Mouse (Mus musculus) limb, embryonic 12.5 days (tissue): ENCODE measurements around the gene Cnr2. TPM values are rescaled to one million over a fixed set of nuclear protein-coding genes. Genes with fewer than 3 reads are reported as not detected.

Experiments used
- ATAC-seq: fragments of 200-750 bp; cut with Nextera tagmentation; 2 replicates; pipeline ENCODE4 v1.8.0; 2017; ENCODE audit warnings: low read depth, moderate TSS enrichment; ENCODE audit not compliant: insufficient number of reproducible peaks, insufficient read depth, low FRiP score, low TSS enrichment
- H3K27ac ChIP-seq: fragments of 300-500 bp; sonication (generic); 2 replicates; pipeline ENCODE4 v1.5.1; 2016; ENCODE audit warnings: mild to moderate bottlenecking, moderate library complexity
- H3K27me3 ChIP-seq: fragments of 300-500 bp; sonication (generic); 2 replicates; pipeline ENCODE4 v1.6.1; 2016; ENCODE audit warnings: mild to moderate bottlenecking, moderate library complexity
- H3K36me3 ChIP-seq: fragments of 300-500 bp; sonication (generic); 2 replicates; pipeline ENCODE4 v1.6.1; 2016; ENCODE audit warnings: mild to moderate bottlenecking, moderate library complexity
- H3K4me1 ChIP-seq: fragments of 300-500 bp; sonication (generic); replicated peaks from 2 replicates; pipeline ENCODE4 v1.6.1; 2016
- H3K4me2 ChIP-seq: fragments of 300-500 bp; sonication (generic); 2 replicates; pipeline ENCODE4 v1.6.1; 2016; ENCODE audit warnings: mild to moderate bottlenecking, moderate library complexity
- H3K4me3 ChIP-seq: fragments of 300-500 bp; sonication (generic); replicated peaks from 2 replicates; pipeline ENCODE4 v1.5.1; 2016; ENCODE audit warnings: mild to moderate bottlenecking
- H3K9ac ChIP-seq: fragments of 300-500 bp; sonication (generic); replicated peaks from 2 replicates; pipeline ENCODE4 v1.6.1; 2016; ENCODE audit warnings: mild to moderate bottlenecking, moderate library complexity
- H3K9me3 ChIP-seq: fragments of 300-500 bp; sonication (generic); 2 replicates; pipeline ENCODE4 v1.6.1; 2016; ENCODE audit warnings: mild to moderate bottlenecking, moderate library complexity
- WGBS: fragments of 180-500 bp; shearing (Covaris S2); methylation state at CpG from one replicate; pipeline ENCODE4 v1.1.7; 2016; 5-methylcytosine and 5-hydroxymethylcytosine counted together
- polyA plus RNA-seq: library from polyadenylated mRNA; unstranded; fragments of >200 nt; fragmentation: Nextera tagmentation; extraction: Ambion mirVana; gene quantifications from 2 replicates; pipeline ENCODE4 v1.2.1, GENCODE M21; 2016

Gene Cnr2
- polyA plus RNA-seq, 1 experiment from 2014 or later: 0.45 TPM

DNA sequence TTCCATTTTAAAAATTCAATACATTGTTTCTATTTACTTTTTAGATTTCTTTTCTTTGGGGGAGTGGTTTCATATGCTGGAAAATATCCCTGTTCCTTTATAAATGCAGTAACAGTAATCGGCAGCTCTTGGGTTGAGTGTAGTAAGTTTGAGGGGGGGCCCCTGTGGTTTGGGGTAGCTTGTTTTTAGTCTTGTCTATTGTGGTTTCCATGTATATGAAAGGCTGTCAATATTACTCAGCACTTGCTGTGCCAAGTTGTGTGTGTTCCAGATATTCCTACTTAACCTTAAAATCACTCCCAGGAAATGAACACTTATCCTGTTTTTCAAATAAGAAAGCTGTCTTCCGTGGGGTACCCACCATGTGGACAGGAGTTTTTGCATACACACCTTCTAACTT is 26.2 kb upstream of the Cnr2 start:
- H3K27ac ChIP-seq: peak overlapping the region; percentile 20; the same call in 1 of the 2 replicates
- H3K4me3 ChIP-seq: no peak overlapping the region
- no peak overlapping the region for H3K9ac ChIP-seq
- H3K4me2 ChIP-seq: no peak overlapping the region
- ATAC-seq: no peak
- no peaks in the 10 kb centered on the region for H3K27me3 ChIP-seq
- WGBS: 68% methylated on average over 2 of the region's 2 CpGs
- no peaks in the 10 kb centered on the region for H3K9me3 ChIP-seq
- H3K36me3 ChIP-seq: peaks cover 37% of the 10 kb centered on the region
- peaks cover 14% of the 10 kb centered on the region for H3K4me1 ChIP-seq

DNA sequence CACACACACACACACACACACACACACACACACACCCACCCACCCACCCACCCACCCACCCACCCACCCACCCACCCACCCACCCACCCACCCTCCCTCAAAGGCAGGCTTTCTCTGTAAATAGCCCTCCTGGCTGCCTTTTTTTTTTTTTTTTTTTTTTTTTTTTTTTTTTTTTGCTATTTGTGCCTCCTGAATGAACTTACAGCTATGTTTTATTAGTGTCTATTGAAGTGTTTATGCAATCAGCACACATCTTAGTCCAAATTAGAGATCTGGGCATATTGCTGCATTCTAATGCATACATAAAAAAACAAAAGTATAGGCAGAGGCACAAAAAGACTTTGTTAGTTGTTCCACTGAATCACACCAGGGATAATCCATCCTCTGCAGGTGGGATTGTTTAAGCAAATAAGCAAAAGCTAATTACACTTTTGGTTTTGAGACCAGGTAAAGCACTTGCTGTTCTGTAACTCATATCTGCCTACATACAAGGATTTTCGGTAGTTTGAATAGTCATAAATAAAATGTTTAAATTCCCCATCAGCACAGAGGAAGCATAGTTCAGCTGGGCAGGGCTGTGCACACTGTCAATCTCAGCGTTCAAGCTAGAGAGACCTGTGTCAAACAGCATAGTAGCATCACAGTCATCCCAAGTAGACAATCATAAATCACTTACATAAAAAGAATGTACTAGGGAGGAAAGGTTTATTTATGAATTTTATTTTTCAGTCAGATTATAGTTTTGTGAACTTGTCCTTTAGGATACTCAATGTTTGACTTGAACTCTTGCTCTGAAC is 24.8 kb upstream of the Cnr2 start:
- H3K4me2 ChIP-seq: peak overlapping the region; percentile 85
- ATAC-seq: no peak
- H3K27ac ChIP-seq: peak overlapping the region; percentile 25; the same call in 1 of the 2 replicates
- H3K27me3 ChIP-seq: no peaks in the 10 kb centered on the region
- H3K9me3 ChIP-seq: no peaks in the 10 kb centered on the region
- peaks cover 29% of the 10 kb centered on the region for H3K4me1 ChIP-seq
- H3K36me3 ChIP-seq: peaks cover 37% of the 10 kb centered on the region
- 40% methylated on average over 2 of the region's 2 CpGs for WGBS
- H3K9ac ChIP-seq: no peak overlapping the region
- peak overlapping the region; percentile 15 for H3K4me3 ChIP-seq

DNA sequence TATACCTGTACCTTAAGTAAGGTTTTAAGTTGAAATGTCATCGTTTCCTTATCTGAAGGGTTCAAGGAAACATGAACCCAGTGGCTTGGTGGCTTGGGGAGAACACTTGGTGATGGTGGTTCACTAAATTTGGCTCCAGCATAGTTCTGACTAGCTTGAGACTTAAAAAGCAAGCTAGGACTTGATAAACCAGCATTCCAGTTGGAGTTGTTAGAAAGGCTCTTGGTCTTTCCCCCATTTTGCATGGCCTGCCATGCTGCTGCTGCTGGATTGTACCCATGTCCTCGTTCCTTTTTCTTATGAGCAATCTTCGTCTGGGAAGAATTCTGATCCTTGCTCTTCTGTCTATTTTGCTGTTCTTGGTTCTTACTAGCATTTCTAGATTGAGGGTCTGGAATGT is 23.2 kb upstream of the Cnr2 start:
- WGBS: 48% methylated on average over 3 of the region's 3 CpGs
- H3K9ac ChIP-seq: peak overlapping the region; percentile 97
- peaks cover 44% of the 10 kb centered on the region for H3K4me1 ChIP-seq
- ATAC-seq: no peak
- H3K27me3 ChIP-seq: no peaks in the 10 kb centered on the region
- H3K36me3 ChIP-seq: peaks cover 27% of the 10 kb centered on the region
- peak overlapping the region; percentile 85 for H3K4me2 ChIP-seq
- H3K4me3 ChIP-seq: peak overlapping the region; percentile 75
- H3K27ac ChIP-seq: peak overlapping the region; percentile 100
- no peaks in the 10 kb centered on the region for H3K9me3 ChIP-seq

DNA sequence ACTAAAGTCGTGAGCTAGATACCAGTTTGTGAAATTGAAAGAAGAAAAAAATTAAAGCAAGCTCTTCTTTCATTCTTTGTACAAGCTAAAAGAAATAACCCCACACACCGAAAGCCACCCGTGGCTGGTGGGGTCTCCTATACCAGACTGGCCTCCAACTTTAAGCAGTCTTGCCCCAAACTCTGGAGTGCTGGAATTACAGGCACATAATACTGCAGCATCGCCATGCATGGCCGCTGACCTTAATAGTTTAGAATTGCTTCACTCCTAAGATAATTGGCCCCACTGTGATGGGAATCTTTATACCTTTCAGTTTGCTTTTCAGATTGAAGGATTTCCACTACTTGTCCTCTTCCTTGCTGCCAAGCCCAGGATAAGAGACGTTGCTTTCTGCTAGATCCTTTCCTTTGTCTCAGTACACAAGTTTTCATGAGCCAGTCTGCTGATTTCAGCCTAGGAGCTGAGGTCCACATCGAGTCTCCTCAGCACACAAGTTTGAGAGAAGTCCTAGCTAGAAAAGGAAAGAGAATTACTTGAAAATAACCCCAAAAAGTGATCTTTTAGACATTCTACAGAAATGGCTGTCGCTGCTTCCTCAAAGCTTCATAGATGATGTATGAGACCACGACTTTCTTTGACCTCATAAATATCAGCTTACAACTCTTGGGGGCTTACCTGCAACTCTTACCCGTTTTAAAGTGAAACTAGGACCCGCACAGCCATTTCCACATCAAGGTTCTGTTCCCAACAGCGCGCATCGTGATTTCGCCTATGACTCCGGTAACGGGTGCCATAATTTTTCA is 22.4 kb upstream of the Cnr2 start:
- Histone ChIP-seq H3K9ac (peak overlapping the region; percentile 97), H3K4me1 (peaks cover 45% of the 10 kb centered on the region), H3K36me3 (peaks cover 27% of the 10 kb centered on the region), H3K4me2 (peak overlapping the region; percentile 85), H3K4me3 (peak overlapping the region; percentile 75), H3K27me3 (no peaks in the 10 kb centered on the region), H3K9me3 (no peaks in the 10 kb centered on the region), H3K27ac (peak overlapping the region; percentile 100)
- 12% methylated on average over 17 of the region's 17 CpGs for WGBS
- no peak for ATAC-seq

DNA sequence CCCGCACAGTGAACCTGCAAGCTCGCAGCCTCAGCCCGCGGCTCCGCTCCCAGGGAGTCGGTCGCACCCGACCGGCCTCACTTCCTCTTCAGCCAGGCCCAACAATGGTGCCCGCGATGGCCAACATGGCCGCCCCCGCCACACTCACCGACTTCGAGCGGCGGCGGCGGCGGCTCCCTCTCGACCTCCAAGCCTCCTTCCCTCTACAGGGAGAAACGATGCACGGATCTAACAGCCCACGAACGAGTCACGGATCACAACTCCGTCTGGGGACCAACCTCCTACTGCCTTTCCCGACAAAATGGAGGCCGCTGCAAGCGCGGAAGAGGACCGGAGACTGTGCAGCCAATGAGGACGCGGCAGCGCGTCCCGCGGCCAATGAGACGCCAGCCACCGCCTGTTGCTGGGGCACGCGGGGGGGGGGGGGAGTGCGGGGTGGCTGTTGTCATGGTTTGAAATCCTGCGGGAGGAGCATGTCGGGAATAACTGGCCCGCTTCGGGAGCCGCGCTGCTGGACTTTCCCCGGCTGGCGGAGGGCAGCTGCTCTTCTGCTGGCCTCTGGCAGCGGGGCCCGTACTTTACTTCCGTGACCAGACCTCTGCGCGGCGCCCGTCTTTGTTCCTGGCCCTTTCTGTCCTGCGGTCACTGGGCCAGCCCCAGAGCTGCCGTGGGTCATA is 21.5 kb upstream of the Cnr2 start, which contains the start of gene Pnrc2:
Gene Pnrc2, minus strand, starts transcription at position 325 of the 677 bp plus-strand sequence.
- no peaks in the 10 kb centered on the region for H3K9me3 ChIP-seq
- peaks cover 45% of the 10 kb centered on the region for H3K4me1 ChIP-seq
- ATAC-seq: peak; percentile 92
- peak within 1 kb of the TSS; percentile 75 for H3K4me3 ChIP-seq
- WGBS: under 1% methylated on average over 60 of the region's 60 CpGs
- peaks cover 27% of the 10 kb centered on the region for H3K36me3 ChIP-seq
- peak within 1 kb of the TSS; percentile 97 for H3K9ac ChIP-seq
- H3K27ac ChIP-seq: peak within 1 kb of the TSS; percentile 100
- H3K27me3 ChIP-seq: no peaks in the 10 kb centered on the region
- H3K4me2 ChIP-seq: peak within 1 kb of the TSS; percentile 85

DNA sequence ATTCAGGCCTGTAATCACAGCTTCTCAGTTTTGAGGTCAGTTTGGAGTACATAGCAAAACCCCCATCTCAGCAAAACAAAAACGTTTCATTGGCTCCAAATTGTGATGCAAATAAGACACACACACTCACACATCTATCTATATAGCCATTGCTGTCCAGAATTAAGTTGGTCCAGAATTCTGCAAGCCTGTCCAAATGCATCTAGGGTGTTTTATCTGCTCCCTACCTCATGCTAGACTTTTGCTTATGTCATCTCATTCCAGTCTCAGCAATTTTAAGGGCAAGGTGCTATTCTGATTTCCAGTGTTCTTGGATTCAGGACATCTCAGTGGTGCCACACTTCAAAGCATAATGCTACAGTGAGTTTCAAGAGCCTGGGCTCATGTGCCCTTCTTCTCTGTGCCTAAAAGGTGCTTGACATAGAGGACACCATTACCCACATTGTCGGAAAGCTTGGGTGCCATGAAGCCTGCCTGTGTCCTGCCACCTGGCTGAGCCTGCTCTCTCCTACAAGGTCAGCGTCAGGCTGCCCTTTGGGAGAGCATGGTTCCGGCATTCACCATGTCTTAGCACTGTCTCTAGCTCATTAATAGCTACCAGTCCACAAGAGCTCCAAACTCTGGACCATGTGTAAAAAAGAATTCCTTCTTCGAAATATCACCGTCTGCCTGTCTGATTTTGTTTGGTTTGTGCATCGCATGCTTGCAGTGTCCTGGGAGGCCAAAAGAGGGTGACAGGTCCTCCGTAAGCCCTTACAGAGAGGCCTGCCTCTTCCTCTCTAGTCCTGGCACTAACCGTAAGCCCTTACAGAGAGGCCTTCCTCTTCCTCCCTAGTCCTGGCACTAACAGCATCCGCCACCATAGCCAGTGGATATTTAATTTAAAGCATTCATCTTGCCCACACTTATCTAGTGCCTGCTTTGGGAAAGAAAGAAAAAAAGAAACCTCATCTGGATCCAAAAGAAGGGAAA is 20.3 kb upstream of the Cnr2 start:
- H3K27ac ChIP-seq: peak overlapping the region; percentile 100
- no peak overlapping the region; the same call in 1 of the 2 replicates for H3K9ac ChIP-seq
- ATAC-seq: no peak
- H3K4me2 ChIP-seq: peak overlapping the region; percentile 85; the same call in 1 of the 2 replicates
- peaks cover 18% of the 10 kb centered on the region for H3K36me3 ChIP-seq
- H3K4me1 ChIP-seq: peaks cover 45% of the 10 kb centered on the region
- no peaks in the 10 kb centered on the region for H3K9me3 ChIP-seq
- 86% methylated on average over 10 of the region's 10 CpGs for WGBS
- H3K27me3 ChIP-seq: no peaks in the 10 kb centered on the region
- H3K4me3 ChIP-seq: no peak overlapping the region

DNA sequence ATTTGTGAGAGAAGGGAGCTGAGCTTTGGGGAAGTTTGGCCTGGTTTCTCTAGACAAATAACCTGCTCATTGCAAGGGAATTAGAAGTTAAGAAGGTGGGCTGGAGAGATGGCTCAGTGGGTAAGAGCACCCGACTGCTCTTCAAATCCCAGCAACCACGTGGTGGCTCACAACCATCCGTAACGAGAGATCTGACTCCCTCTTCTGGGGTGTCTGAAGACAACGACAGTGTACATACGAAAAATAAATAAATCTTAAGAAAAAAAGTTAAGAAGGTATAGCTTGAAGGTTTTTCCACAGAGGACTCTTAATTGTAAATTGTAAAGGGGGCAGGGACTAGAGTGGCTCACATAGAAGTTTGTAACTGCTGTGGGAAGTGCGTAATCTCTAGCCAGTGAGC is 19.6 kb upstream of the Cnr2 start:
- Histone ChIP-seq H3K4me3 (no peak overlapping the region), H3K9me3 (no peaks in the 10 kb centered on the region), H3K27me3 (no peaks in the 10 kb centered on the region), H3K36me3 (peaks cover 16% of the 10 kb centered on the region), H3K27ac (peak overlapping the region; percentile 75), H3K4me1 (peaks cover 42% of the 10 kb centered on the region), H3K4me2 (no peak overlapping the region), H3K9ac (no peak overlapping the region)
- 40% methylated on average over 7 of the region's 7 CpGs for WGBS
- no peak for ATAC-seq

DNA sequence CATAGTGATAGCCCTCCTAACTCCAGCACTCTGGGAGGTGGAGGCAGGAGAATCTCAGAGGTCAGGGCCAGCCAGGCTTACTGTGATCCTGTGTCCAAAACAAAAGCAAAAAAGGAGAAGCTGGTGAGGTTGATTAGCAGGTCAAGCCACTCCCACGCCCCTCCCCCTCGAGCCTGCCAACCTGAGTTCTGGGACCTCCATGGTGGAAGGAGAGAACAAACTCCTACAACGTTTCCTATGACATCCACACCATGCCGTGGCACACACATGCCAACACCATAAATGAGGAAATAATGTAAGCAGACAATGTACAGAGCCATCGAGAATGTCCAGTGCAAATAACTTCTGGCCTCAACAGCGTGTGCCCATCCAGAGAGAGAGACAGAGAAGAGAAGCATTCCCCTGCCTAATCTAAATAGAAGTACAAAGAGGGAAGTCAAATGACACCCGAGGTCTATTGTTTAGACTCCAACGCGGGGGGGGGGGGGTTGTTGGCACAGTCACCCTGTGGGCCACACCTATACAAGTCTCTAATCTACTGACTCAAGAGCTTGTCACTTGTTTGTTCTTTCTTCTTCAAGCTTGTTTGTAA is 19.1 kb upstream of the Cnr2 start:
- Histone ChIP-seq H3K9me3 (no peaks in the 10 kb centered on the region), H3K9ac (peak overlapping the region; percentile 37; the same call in 1 of the 2 replicates), H3K27me3 (no peaks in the 10 kb centered on the region), H3K4me1 (peaks cover 40% of the 10 kb centered on the region), H3K27ac (peak overlapping the region; percentile 75), H3K4me2 (peak overlapping the region; percentile 53), H3K4me3 (peak overlapping the region; percentile 16), H3K36me3 (peaks cover 14% of the 10 kb centered on the region)
- no peak for ATAC-seq
- 11% methylated on average over 9 of the region's 9 CpGs for WGBS

DNA sequence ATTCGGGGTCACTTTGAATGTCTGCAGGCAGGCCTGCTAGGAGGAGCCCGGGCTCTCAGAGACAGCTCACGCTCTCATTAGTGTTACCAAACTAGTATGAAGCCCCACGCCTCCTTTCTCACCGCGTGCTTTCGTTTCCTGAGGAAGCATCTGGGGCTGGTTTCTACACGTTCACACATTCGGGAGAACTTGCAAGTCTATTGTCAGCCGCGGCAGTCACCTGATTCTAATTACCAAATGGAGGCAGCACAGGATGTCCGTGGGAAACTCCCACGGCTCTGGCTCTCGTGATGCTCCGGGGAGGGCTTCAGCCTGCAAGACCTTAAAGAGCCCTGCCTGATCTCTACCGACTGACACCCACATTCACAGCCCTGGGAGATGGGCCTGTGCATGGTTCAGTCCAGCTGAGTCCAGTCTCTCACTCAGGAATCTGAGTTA is 18.6 kb upstream of the Cnr2 start:
- H3K27me3 ChIP-seq: no peaks in the 10 kb centered on the region
- peaks cover 11% of the 10 kb centered on the region for H3K36me3 ChIP-seq
- H3K9ac ChIP-seq: peak overlapping the region; percentile 37
- no peaks in the 10 kb centered on the region for H3K9me3 ChIP-seq
- WGBS: 1% methylated on average over 16 of the region's 16 CpGs
- peak overlapping the region; percentile 75 for H3K27ac ChIP-seq
- peak overlapping the region; percentile 53 for H3K4me2 ChIP-seq
- peaks cover 38% of the 10 kb centered on the region for H3K4me1 ChIP-seq
- H3K4me3 ChIP-seq: peak overlapping the region; percentile 16
- no peak for ATAC-seq

DNA sequence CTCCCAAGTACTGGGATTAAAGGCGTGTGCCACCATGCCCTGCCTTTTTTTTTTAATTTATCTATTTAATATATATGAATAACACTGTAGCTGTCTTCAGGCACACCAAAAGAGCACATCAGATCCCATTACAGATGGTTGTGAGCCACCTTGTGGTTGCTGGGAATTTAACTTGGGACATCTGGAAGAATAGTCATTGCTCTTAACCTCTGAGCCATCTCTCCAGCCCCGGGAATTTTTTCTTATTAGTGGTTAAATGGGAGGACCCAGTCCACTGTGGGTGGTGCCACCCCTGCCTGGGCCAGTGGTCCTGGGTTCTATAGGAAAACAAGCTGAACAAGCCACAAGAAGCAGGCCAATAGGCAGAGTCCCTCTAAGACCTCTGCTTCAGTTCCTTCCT is 17.5 kb upstream of the Cnr2 start:
- peaks cover 31% of the 10 kb centered on the region for H3K4me1 ChIP-seq
- H3K9me3 ChIP-seq: no peaks in the 10 kb centered on the region
- H3K9ac ChIP-seq: no peak overlapping the region
- H3K27me3 ChIP-seq: no peaks in the 10 kb centered on the region
- no peak overlapping the region for H3K27ac ChIP-seq
- no peak overlapping the region for H3K4me3 ChIP-seq
- no peak for ATAC-seq
- no peaks in the 10 kb centered on the region for H3K36me3 ChIP-seq
- no peak overlapping the region for H3K4me2 ChIP-seq
- WGBS: 70% methylated on average over 2 of the region's 2 CpGs
